Mouse (Mus musculus): ENCODE results near the gene Dnajb4. TPM values are rescaled to one million over a fixed set of nuclear protein-coding genes. Genes with fewer than 3 reads are reported as not detected.
"Not testable (repeated sequence)": the region's sequence is repeated elsewhere in the genome, so short reads cannot be mapped to it uniquely, and the experiment has no call there.

Gene Dnajb4
- polyA plus RNA-seq, 1 experiment from 2014 or later, result 35.2 TPM

DNA sequence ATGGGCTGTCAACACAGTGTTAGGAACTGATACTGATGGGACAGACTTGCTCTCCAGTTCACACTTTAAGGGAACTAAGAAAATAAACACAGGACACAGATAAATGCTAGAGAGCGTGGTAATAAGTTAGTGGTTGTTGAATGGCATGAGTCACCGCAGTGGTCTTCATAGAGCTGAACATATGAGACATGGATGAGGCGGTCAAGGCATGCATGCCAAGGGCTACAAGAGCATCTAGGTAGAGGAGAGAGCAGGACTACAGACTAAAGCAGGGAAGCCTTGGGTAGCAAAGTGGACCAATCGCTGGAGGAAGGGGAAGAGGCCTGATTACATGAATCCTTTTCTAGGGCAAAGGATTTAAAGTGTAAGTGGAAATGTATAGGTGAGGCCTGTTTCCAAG, 2.9 kb downstream of the Dnajb4 start:
- H3K4me3 ChIP-seq (replicated peaks), result no peak overlapping the region
- 0 out of 2 replicates have a peak, but pooled peaks cover 7% of the 10 kb centered on the region for H3K36me3 ChIP-seq
- no peak overlapping the region for H3K4me2 ChIP-seq
- no peak for DNase-seq
- no peak for ATAC-seq (ENCODE audit: low read depth)
- peaks cover 37% of the 10 kb centered on the region for H3K4me1 ChIP-seq (replicated peaks)
- WGBS (ENCODE audit: insufficient replicate concordance), result 89% methylated on average over 4 of the region's 4 CpGs
- H3K9me3 ChIP-seq (replicated peaks), result no peaks in the 10 kb centered on the region
- no peaks in the 10 kb centered on the region for H3K27me3 ChIP-seq
- H3K27ac ChIP-seq, result no peak overlapping the region
- no peak overlapping the region for H3K9ac ChIP-seq

GRCm38 (mm10) chr3:152204577-152204976, 5.5 kb downstream of the Dnajb4 start:
- Histone ChIP-seq H3K36me3 (0 out of 2 replicates have a peak, but pooled peaks cover 9% of the 10 kb centered on the region), H3K27ac (no peak overlapping the region), H3K4me1 (replicated peaks) (peaks cover 31% of the 10 kb centered on the region), H3K9ac (0 out of 2 replicates have a peak overlapping the region, but pooled peaks have one; percentile 8), H3K4me3 (replicated peaks) (no peak overlapping the region), H3K27me3 (no peaks in the 10 kb centered on the region), H3K4me2 (no peak overlapping the region), H3K9me3 (replicated peaks) (no peaks in the 10 kb centered on the region)
- ATAC-seq (ENCODE audit: low read depth) (no peak), DNase-seq (no peak)
- WGBS (ENCODE audit: insufficient replicate concordance), result 62% methylated on average over 3 of the region's 3 CpGs

DNA sequence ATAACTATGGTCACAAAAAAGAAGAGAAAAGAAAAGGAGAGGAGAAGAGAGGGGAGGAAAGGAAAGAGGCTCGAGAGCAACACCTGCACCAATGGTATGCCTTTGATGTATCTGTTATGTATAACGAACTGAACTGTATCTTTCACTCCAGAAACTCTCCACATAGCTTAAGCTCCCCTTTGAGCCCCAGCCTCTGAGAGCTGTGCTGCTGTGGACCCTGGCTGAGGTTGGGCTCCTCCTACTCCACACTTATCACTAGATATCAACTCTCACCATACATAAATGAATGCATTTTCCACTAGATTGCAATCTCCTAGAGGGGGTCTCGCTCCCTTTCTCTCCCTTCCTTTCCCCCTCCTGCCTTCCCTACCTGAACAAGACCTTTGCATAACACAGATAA, 6.1 kb downstream of the Dnajb4 start:
- ATAC-seq (ENCODE audit: low read depth), result no peak
- peaks cover 30% of the 10 kb centered on the region for H3K4me1 ChIP-seq (replicated peaks)
- no peak overlapping the region for H3K4me3 ChIP-seq (replicated peaks)

GRCm38 (mm10) chr3:152203411-152203810, 6.7 kb downstream of the Dnajb4 start:
- no peaks in the 10 kb centered on the region for H3K9me3 ChIP-seq (replicated peaks)
- no peak overlapping the region for H3K4me2 ChIP-seq
- 68% methylated on average over 6 of the region's 6 CpGs for WGBS (ENCODE audit: insufficient replicate concordance)
- no peaks in the 10 kb centered on the region for H3K27me3 ChIP-seq
- ATAC-seq (ENCODE audit: low read depth), result no peak
- H3K9ac ChIP-seq, result no peak overlapping the region
- peaks cover 29% of the 10 kb centered on the region for H3K4me1 ChIP-seq (replicated peaks)
- no peak overlapping the region for H3K27ac ChIP-seq
- DNase-seq, result no peak
- no peak overlapping the region for H3K4me3 ChIP-seq (replicated peaks)
- H3K36me3 ChIP-seq, result 0 out of 2 replicates have a peak, but pooled peaks cover 9% of the 10 kb centered on the region

More for the DNA sequence above, 6.1 kb downstream of the Dnajb4 start:
- no peak overlapping the region for H3K27ac ChIP-seq
- H3K9me3 ChIP-seq (replicated peaks), result no peaks in the 10 kb centered on the region
- H3K4me2 ChIP-seq, result no peak overlapping the region
- 0 out of 2 replicates have a peak overlapping the region, but pooled peaks have one; percentile 8 for H3K9ac ChIP-seq
- DNase-seq, result no peak
- 42% methylated on average over 3 of the region's 3 CpGs for WGBS (ENCODE audit: insufficient replicate concordance)
- 0 out of 2 replicates have a peak, but pooled peaks cover 9% of the 10 kb centered on the region for H3K36me3 ChIP-seq
- no peaks in the 10 kb centered on the region for H3K27me3 ChIP-seq

DNA sequence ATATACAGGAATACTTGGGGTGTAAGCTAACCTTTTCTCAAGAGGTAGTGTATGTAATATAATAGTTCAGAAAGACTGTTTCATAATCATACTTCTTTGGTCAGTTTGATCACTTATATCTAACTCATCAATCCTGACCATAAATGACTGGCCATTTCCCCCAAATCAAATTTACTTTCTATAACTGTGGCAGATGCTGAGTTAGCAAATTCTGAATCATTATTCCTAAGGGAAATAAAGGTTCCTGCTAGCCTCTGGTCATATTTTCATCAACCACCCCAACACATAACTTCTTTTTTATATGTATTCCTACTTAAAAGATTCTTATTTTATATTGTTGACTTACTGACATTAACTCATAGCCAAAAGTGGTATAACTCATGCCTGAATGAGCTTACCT, 7.2 kb downstream of the Dnajb4 start:
- Histone ChIP-seq H3K36me3 (0 out of 2 replicates have a peak, but pooled peaks cover 9% of the 10 kb centered on the region), H3K4me1 (replicated peaks) (peaks cover 27% of the 10 kb centered on the region), H3K9me3 (replicated peaks) (no peaks in the 10 kb centered on the region), H3K4me2 (no peak overlapping the region), H3K27me3 (no peaks in the 10 kb centered on the region), H3K9ac (no peak overlapping the region), H3K4me3 (replicated peaks) (no peak overlapping the region), H3K27ac (no peak overlapping the region)
- no peak for DNase-seq
- ATAC-seq (ENCODE audit: low read depth), result no peak

DNA sequence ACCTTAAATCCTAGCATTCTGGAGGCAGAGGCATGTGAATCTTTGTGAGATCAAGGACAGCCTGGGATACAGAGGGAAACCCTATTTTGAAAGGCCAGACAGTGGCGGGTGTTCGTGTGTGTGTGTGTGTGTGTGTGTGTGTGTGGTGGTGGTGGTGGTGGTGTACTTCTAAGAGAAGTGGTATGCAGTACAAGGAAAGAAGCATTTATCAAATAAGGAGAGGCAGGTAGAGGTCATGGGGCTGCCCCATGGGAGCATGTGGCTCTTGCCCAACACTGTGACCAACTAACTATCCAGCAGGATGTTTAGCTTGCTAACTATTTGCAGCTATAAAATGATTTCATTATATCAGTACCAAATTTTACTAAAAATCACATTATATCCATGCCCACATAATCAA, 8.5 kb downstream of the Dnajb4 start:
- Histone ChIP-seq H3K4me2 (no peak overlapping the region), H3K27me3 (no peaks in the 10 kb centered on the region), H3K9ac (no peak overlapping the region), H3K36me3 (0 out of 2 replicates have a peak, but pooled peaks cover 2% of the 10 kb centered on the region), H3K27ac (no peak overlapping the region; the same call in 1 of the 2 replicates), H3K4me1 (replicated peaks) (peaks cover 33% of the 10 kb centered on the region), H3K4me3 (replicated peaks) (no peak overlapping the region), H3K9me3 (replicated peaks) (no peaks in the 10 kb centered on the region)
- WGBS (ENCODE audit: insufficient replicate concordance), result 84% methylated on average over 2 of the region's 2 CpGs
- no peak for ATAC-seq (ENCODE audit: low read depth)
- DNase-seq, result no peak

- no peak for ATAC-seq (ENCODE audit: low read depth)
- WGBS (ENCODE audit: insufficient replicate concordance), result 86% methylated on average over 3 of the region's 3 CpGs
- Histone ChIP-seq H3K27ac (peak overlapping the region; percentile 37; the same call in 1 of the 2 replicates), H3K4me3 (replicated peaks) (no peak overlapping the region), H3K36me3 (0 out of 2 replicates have a peak, but pooled peaks cover 2% of the 10 kb centered on the region), H3K9ac (no peak overlapping the region), H3K27me3 (no peaks in the 10 kb centered on the region), H3K4me1 (replicated peaks) (peaks cover 38% of the 10 kb centered on the region), H3K4me2 (no peak overlapping the region), H3K9me3 (replicated peaks) (no peaks in the 10 kb centered on the region)
- DNase-seq, result no peak
These were observed 8.9 kb downstream of the Dnajb4 start for GRCm38 (mm10) chr3:152201181-152201580.

DNA sequence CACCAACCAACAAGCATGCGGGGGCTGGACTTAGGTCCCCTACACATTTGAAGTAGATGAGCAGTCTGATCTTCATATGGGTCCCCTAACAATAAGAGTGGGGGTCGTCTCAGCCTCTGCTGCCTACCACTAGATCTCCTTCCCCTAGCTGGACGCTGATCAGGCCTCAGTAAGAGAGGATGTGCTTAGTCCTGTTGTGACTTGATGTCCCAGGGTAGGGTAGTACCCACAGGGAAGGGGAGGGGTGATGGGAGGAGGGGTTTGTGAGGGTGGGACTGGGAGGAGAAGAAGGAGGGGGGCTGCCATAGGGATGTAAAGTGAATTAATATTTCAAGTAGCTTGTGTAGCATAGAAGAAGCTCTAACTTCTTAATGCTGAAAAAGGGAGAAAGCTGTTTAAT, 11.0 kb downstream of the Dnajb4 start:
- H3K4me3 ChIP-seq (replicated peaks), result peak overlapping the region; percentile 23
- whole genome bisulfite sequencing (ENCODE audit: insufficient replicate concordance), result 61% methylated on average over 3 of the region's 3 CpGs
- H3K9ac ChIP-seq, result peak overlapping the region; percentile 33; the same call in 1 of the 2 replicates
- no peaks in the 10 kb centered on the region for H3K27me3 ChIP-seq
- ATAC-seq (ENCODE audit: low read depth) (no peak), DNase-seq (no peak)
- peaks cover 35% of the 10 kb centered on the region for H3K4me1 ChIP-seq (replicated peaks)
- H3K4me2 ChIP-seq, result peak overlapping the region; percentile 37
- H3K36me3 ChIP-seq, result 0 out of 2 replicates have a peak, but pooled peaks cover 2% of the 10 kb centered on the region
- H3K9me3 ChIP-seq (replicated peaks), result no peaks in the 10 kb centered on the region
- peak overlapping the region; percentile 43 for H3K27ac ChIP-seq

DNA sequence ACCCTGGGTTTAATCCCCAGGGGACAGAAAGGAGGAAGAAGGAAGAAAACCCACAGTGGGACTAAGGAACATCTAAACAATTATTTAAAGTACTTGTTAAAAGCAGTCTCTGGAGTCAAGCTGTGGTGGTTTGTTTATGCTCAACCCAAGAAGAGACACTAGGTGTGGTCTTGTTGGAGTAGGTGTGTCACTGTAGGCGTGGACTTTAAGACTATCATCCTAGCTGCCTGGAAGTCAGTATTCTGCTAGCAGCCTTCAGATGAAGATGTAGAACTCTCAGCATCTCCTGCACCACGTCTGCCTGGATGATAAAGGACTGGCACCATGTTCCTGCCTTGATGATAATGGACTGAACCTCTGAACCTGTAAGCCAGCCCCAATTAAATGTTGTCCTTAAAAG, 12.9 kb downstream of the Dnajb4 start:
- peak; percentile 85 for ATAC-seq (ENCODE audit: low read depth)
- not testable (repeated sequence) for H3K9me3 ChIP-seq (replicated peaks); H3K36me3 ChIP-seq; H3K27me3 ChIP-seq
- Histone ChIP-seq H3K4me3 (replicated peaks) (peak overlapping the region; percentile 54), H3K27ac (peak overlapping the region; percentile 94), H3K9ac (peak overlapping the region; percentile 62), H3K4me2 (peak overlapping the region; percentile 53), H3K4me1 (replicated peaks) (peaks cover 29% of the 10 kb centered on the region)
- WGBS (ENCODE audit: insufficient replicate concordance), result 15% methylated on average over 2 of the region's 2 CpGs
- DNase-seq, result peak; percentile 67

DNA sequence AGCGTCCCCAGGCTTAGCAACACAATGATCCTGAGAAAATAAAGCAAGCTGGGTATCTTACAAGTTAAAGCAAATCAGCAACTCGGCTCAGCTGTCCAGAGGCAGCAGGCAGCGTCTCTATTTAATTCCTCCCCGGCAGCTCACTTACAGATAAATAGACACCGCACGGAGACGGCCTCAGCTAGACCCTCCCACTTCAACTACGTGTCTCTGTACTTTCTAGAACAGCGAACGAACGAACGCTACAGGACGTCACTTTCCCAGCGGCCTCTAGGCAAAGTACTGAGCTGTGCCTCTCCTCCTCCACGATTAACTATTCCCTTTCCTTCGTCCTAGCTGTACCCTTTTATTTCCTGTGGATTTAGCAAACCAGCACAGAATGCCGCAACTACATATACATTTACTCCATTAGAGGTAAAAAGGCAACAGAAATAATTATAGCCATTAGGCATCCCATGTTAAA, 16.4 kb downstream of the Dnajb4 start:
- ATAC-seq (ENCODE audit: low read depth) (peak; percentile 94), DNase-seq (peak; percentile 87)
- peak overlapping the region; percentile 88 for H3K9ac ChIP-seq
- under 1% methylated on average over 17 of the region's 17 CpGs for WGBS (ENCODE audit: insufficient replicate concordance)
- H3K27me3 ChIP-seq, result no peaks in the 10 kb centered on the region
- H3K36me3 ChIP-seq, result no peaks in the 10 kb centered on the region
- no peaks in the 10 kb centered on the region for H3K9me3 ChIP-seq (replicated peaks)
- H3K4me1 ChIP-seq (replicated peaks), result peaks cover 47% of the 10 kb centered on the region
- peak overlapping the region; percentile 95 for H3K27ac ChIP-seq
- peak overlapping the region; percentile 75 for H3K4me3 ChIP-seq (replicated peaks)
- peak overlapping the region; percentile 53 for H3K4me2 ChIP-seq

- Histone ChIP-seq H3K4me2 (peak overlapping the region; percentile 53), H3K9me3 (replicated peaks) (no peaks in the 10 kb centered on the region), H3K4me3 (replicated peaks) (peak overlapping the region; percentile 75), H3K27ac (peak overlapping the region; percentile 95), H3K27me3 (no peaks in the 10 kb centered on the region), H3K36me3 (no peaks in the 10 kb centered on the region), H3K9ac (peak overlapping the region; percentile 88), H3K4me1 (replicated peaks) (peaks cover 48% of the 10 kb centered on the region)
- no peak for ATAC-seq (ENCODE audit: low read depth)
- no peak for DNase-seq
- WGBS (ENCODE audit: insufficient replicate concordance), result 2% methylated on average over 7 of the region's 7 CpGs
These were observed 16.9 kb downstream of the Dnajb4 start for GRCm38 (mm10) chr3:152193177-152193576.

Data from liver, embryonic 13.5 days (tissue).